Mouse (Mus musculus): ENCODE data around the gene Muc1. TPM values are rescaled to one million over a fixed set of nuclear protein-coding genes. Genes with fewer than 3 reads are reported as not detected.
"Not testable (repeated sequence)": the region's sequence is repeated elsewhere in the genome, so short reads cannot be mapped to it uniquely, and the experiment has no call there.

The Muc1 gene
- polyA plus RNA-seq, 1 experiment from 2014 or later = 10.3 TPM

DNA sequence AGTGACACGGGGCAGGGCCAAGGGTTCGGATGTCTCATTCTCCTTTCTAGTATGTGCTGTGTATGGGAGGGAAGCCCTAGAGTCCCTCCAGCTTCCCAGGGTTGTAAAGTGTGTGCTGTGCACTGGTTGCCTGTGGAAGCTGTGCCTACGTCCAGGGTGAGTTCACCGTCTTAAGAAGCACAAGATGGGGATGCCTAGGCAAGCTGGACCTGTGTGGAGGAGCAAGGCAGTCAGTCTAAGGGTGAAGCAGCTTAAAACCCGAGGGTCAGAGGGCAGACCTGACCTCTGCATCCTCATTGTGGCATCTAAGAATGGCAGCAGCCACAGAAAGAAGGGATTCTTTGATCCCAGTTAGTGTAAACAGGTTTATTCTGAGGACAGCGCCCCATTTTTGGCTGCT, 20.1 kb upstream of the Muc1 start:
- CTCF ChIA-PET = no interaction called here
- POLR2A ChIA-PET = no interaction called here
- TF ChIP-seq CTCF (IDR thresholded peaks at IDR 0.05) = no peak
- no peaks in the 10 kb centered on the region for H3K27me3 ChIP-seq
- DNase-seq (ENCODE audit: low read depth, low spot score) = no peak
- ATAC-seq = no peak
- in situ Hi-C loops (cut with MboI; ENCODE audit: low pct_unique_long_range_greater_than_20kb) = loop anchor here (25.0 kb wide), 1 partner anchor 521 kb away; the partner anchor contains the start of gene Khdc4

DNA sequence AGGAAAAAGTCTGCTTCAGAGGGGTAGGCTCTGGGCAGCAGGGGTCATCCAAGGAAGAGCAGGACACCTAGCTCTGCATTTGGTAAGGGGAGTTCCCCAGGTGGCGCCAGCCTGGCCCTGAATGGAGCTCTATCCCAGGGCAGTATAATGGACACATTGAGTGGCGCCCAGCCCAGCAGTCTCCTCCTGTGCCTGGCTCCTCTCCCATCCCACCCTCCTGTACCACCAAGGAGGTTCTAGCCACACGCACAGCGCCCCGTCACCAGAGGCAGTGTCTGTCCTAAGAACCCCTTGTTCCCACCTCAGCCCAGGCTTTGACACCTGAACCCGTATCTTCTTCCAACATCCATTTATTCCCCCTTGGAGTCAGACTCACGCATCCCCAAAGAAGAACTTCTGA, 19.1 kb upstream of the Muc1 start:
- no peaks in the 10 kb centered on the region for H3K27me3 ChIP-seq
- ChIA-PET CTCF (interaction anchor here (0.8 kb wide), 1 partner anchor 118 kb away, joined by 3 read pairs; no protein-coding TSS in a partner anchor), POLR2A (interaction anchor here (0.8 kb wide), 1 partner anchor 106 kb away, joined by 4 read pairs; no protein-coding TSS in a partner anchor)
- no peak for ATAC-seq
- no peak for DNase-seq (ENCODE audit: low read depth, low spot score)
- TF ChIP-seq CTCF (IDR thresholded peaks at IDR 0.05) = no peak
- in situ Hi-C loops (cut with MboI; ENCODE audit: low pct_unique_long_range_greater_than_20kb) = loop anchor here (25.0 kb wide), 1 partner anchor 522 kb away; the partner anchor contains the start of gene Khdc4

DNA sequence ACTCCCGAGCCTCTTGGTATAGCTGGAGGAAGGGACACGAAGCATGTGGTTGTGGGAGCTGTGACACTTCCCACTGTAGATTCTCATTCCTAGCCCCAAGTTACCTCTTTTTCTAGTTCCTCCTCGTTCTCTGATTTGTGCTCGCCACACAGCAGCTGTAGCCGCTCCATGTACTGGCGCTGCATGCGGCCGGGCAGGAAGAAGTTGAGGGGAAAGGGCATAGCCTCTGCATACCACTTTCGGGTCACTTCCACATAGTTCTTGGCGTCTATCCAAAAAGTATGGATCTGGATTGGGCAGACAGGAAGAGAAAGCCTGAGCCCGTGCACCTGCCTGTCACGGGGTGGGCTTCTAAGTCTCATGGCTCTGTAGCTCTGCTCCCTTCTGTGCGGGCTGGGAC, 18.7 kb upstream of the Muc1 start:
- no peak for DNase-seq (ENCODE audit: low read depth, low spot score)
- ChIA-PET CTCF (interaction anchor here (0.8 to 1.4 kb wide), 6 partner anchors 13 to 152 kb away, joined by 3 to 5 read pairs (median 3); no protein-coding TSS in a partner anchor), POLR2A (interaction anchor here (0.8 to 1.0 kb wide), 2 partner anchors 106 to 120 kb away, joined by 3 to 4 read pairs; no protein-coding TSS in a partner anchor)
- H3K27me3 ChIP-seq = no peaks in the 10 kb centered on the region
- TF ChIP-seq CTCF (IDR thresholded peaks at IDR 0.05) = no peak
- no peak for ATAC-seq
- in situ Hi-C loops (cut with MboI; ENCODE audit: low pct_unique_long_range_greater_than_20kb) = loop anchor here (25.0 kb wide), 1 partner anchor 523 kb away; the partner anchor contains the start of gene Khdc4

DNA sequence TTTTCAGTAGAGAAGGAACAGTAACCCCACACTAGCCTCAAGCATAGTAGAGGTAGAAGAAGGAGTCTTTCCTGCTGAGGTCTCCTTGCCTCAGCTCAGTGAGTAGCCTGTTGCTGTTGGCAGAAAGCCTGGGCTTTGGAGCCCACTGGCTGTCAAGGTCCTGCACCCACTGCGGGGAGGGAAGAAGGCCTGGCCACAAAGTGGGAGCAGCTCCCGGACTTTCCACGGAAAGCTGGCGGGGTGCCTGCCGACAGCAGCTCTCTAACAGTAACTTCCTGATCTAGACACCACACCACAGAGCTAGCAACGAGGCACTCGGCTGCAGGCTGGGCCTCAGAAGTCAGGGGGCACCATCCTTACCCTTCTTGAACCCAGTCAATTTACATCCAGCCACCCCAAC, 18.1 kb upstream of the Muc1 start:
- CTCF ChIA-PET = interaction anchor here (0.8 to 1.4 kb wide), 8 partner anchors 8 to 152 kb away, joined by 3 to 5 read pairs (median 3); partner anchors contain the start of gene Gba
- in situ Hi-C loops (cut with MboI; ENCODE audit: low pct_unique_long_range_greater_than_20kb) = loop anchor here (25.0 kb wide), 1 partner anchor 523 kb away; the partner anchor contains the start of gene Khdc4
- H3K27me3 ChIP-seq = no peaks in the 10 kb centered on the region
- ATAC-seq = no peak
- POLR2A ChIA-PET = interaction anchor here (0.8 to 1.5 kb wide), 4 partner anchors 8 to 121 kb away, joined by 3 to 5 read pairs (median 4); partner anchors contain the start of genes Gba and Gm43738
- no peak for TF ChIP-seq CTCF (IDR thresholded peaks at IDR 0.05)
- DNase-seq (ENCODE audit: low read depth, low spot score) = peak; percentile 25

DNA sequence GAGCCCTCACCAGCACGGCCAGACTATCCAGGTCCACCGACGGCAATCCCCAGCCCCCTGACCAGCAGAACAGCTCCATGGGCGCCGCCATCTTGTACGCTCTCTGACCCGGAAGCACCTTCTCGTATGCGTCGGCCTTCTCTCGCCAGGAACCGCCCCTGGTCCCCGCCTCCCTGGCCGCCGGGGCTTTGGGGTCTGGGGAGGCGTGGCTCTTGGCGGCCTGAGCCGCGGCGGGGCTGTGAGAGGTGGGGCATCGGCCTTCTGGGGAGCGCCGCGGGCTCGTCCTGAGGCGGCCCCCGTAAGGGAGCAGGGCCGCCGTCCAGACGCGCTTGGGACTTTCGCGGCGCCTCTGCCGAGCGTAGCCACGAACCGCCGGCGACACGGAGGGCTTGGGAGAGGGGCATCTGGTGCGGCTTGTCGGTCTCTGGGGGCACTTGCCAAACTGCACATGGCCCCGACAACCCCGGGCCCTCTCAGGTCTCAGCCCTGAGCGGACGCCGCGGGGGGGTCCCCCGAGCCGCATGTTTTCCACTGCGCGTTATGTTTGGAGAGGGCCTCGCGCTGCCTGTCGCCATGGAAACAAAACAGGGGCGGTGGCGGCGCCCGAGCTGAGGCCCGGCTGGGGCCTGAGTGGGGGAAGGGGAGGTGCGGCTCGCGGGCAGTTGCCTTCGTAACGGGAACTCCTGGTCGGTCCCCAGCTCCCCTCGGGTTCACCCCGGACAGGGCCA, 14.9 kb upstream of the Muc1 start:
- ATAC-seq (peak; percentile 76), DNase-seq (ENCODE audit: low read depth, low spot score) (peak; percentile 64)
- ChIA-PET POLR2A (interaction anchor here (0.5 to 2.5 kb wide), 8 partner anchors 10 to 126 kb away, joined by 3 to 10 read pairs (median 4); partner anchors contain the start of genes Fdps and Gba), CTCF (interaction anchor here (2.3 kb wide), 1 partner anchor 10 kb away, joined by 6 read pairs; no protein-coding TSS in a partner anchor)
- in situ Hi-C loops (cut with MboI; ENCODE audit: low pct_unique_long_range_greater_than_20kb) = loop anchor here (25.0 kb wide), 1 partner anchor 527 kb away; the partner anchor contains the start of gene Khdc4
- no peak for TF ChIP-seq CTCF (IDR thresholded peaks at IDR 0.05)
- H3K27me3 ChIP-seq = no peaks in the 10 kb centered on the region

DNA sequence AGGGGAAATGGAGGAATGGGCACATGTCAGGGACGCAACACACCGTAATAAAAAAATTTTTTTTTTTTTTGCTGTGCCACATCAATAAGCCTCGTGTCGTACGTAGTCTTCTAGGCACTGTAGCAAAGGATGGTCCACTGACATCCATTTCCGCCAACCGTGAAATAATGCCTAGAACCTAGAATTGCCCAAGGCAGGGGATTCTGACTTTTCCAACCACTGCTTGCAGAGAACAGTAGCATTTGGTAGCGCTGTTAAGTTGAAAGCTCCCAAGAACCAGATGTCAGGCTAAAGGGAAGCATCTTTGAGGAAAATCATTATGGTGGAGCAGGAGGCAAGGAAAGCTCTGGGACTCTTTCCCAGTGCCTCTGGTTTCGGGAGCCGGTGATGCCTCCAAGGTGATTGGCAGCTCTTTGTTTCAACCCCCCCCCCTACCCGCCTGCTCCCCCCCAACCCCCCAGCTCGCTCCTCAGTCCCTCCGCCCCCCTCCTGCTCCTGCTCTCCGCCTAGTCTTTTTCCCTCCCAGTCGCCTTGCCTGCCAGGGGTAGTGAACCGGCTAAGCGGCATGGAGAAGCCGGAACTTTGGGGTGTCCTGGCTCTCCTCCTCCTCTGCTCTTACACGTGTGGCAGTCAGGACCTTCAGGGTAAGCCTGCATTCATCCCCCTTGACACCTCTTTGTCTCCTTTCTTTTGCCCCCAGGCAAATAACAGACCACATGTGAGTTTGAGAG, 14.0 kb upstream of the Muc1 start, which contains the start of gene Thbs3:
TSS of gene Thbs3 (plus strand) at position 500 of the 731 bp plus-strand sequence.
- CTCF ChIA-PET = interaction anchor here (1.0 to 2.3 kb wide), 5 partner anchors 8 to 125 kb away, joined by 3 to 6 read pairs (median 4); partner anchors contain the start of gene Mtx1
- ATAC-seq (no peak), DNase-seq (ENCODE audit: low read depth, low spot score) (no peak)
- in situ Hi-C loops (cut with MboI; ENCODE audit: low pct_unique_long_range_greater_than_20kb) = loop anchor here (5.0 to 25.0 kb wide), 2 partner anchors 128 to 528 kb away; partner anchors contain the start of gene Khdc4
- TF ChIP-seq CTCF (IDR thresholded peaks at IDR 0.05) = no peak
- POLR2A ChIA-PET = interaction anchor here (0.7 to 2.5 kb wide), 6 partner anchors 14 to 127 kb away, joined by 3 to 10 read pairs (median 4); partner anchors contain the start of gene Fdps
- no peaks in the 10 kb centered on the region for H3K27me3 ChIP-seq

DNA sequence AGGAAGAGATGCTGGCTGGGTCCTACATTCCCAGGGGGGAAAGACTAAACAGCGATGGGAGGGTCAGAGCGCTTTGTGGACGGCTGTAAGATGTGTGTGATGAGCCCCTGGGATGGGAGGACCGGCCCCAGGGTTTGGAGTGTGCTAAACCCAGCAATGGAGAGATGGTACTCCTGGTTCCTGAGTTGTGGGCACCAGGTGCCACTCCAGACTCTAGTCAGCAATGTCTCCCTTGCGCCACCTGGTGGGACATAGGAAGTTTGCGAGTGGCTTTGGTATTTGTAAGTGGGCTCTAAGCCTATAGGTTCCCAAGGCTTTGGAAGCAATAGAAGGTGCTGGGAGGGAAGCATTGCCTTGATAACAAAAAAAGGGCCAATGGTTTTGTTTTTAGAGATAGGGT, 13.0 kb upstream of the Muc1 start:
- POLR2A ChIA-PET = no interaction called here
- ATAC-seq (no peak), DNase-seq (ENCODE audit: low read depth, low spot score) (peak; percentile 73)
- TF ChIP-seq CTCF (IDR thresholded peaks at IDR 0.05) = no peak
- in situ Hi-C loops (cut with MboI; ENCODE audit: low pct_unique_long_range_greater_than_20kb) = loop anchor here (5.0 to 25.0 kb wide), 2 partner anchors 129 to 529 kb away; partner anchors contain the start of gene Khdc4
- CTCF ChIA-PET = interaction anchor here (1.0 to 2.3 kb wide), 5 partner anchors 9 to 126 kb away, joined by 3 to 6 read pairs (median 4); partner anchors contain the start of gene Mtx1
- no peaks in the 10 kb centered on the region for H3K27me3 ChIP-seq

DNA sequence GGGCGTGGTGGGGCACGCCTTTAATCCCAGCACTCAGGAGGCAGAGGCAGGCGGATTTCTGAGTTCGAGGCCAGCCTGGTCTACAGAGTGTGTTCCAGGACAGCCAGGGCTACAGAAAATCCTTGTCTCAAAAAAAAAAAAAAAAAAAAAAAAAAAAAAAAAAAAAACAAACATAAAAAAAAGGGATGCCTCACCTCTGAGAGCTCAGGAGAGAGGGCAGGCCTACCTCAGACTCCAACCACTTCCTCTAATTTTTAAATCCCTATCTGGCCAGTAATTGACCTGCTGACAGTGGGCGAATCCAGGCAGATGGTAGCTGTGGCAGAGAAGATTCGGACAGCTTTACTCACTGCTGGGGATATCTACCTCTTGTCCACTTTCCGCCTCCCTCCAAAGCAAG, 12.4 kb upstream of the Muc1 start:
- CTCF ChIA-PET = interaction anchor here (0.8 to 2.1 kb wide), 5 partner anchors 9 to 129 kb away, joined by 3 to 6 read pairs (median 4); partner anchors contain the start of gene Mtx1
- DNase-seq (ENCODE audit: low read depth, low spot score); POLR2A ChIA-PET; H3K27me3 ChIP-seq; ATAC-seq: not testable (repeated sequence)
- in situ Hi-C loops (cut with MboI; ENCODE audit: low pct_unique_long_range_greater_than_20kb) = loop anchor here (5.0 to 25.0 kb wide), 2 partner anchors 129 to 529 kb away; partner anchors contain the start of gene Khdc4

DNA sequence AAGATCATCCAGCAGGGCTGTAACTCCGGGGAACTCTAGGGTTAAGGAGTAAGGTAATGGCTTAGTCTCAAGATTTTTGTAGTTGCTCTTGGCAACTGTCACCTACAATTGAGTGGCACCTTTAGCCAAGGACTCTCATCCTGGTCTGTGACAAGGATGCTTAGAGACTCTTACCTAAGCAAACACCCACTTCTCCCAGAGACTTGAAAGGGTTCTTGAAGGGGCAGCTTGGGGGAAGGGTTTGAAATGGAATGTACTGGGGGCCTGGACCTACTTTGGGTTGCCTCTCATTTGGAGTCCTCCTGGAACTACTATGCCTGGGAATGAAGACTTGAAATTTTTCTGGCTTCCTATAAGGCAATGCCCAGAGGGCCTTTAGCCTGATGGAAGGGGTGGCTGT, 10.6 kb upstream of the Muc1 start:
- in situ Hi-C loops (cut with MboI; ENCODE audit: low pct_unique_long_range_greater_than_20kb) = loop anchor here (5.0 to 25.0 kb wide), 2 partner anchors 131 to 531 kb away; partner anchors contain the start of gene Khdc4
- DNase-seq (ENCODE audit: low read depth, low spot score) (no peak), ATAC-seq (no peak)
- TF ChIP-seq CTCF (IDR thresholded peaks at IDR 0.05) = no peak
- ChIA-PET POLR2A (interaction anchor here (2.0 kb wide), 1 partner anchor 16 kb away, joined by 4 read pairs; no protein-coding TSS in a partner anchor), CTCF (interaction anchor here (1.1 to 2.1 kb wide), 2 partner anchors 25 to 131 kb away, joined by 6 read pairs; no protein-coding TSS in a partner anchor)
- no peaks in the 10 kb centered on the region for H3K27me3 ChIP-seq
